Mouse (Mus musculus): ENCODE measurements around the gene Hax1. TPM values are rescaled to one million over a fixed set of nuclear protein-coding genes. Genes with fewer than 3 reads are reported as not detected.
A peak's percentile ranks its signal among the peaks of the same experiment; 100 is the strongest.

The Hax1 gene
- 93.7 and 115 TPM in 2 replicates for polyA plus RNA-seq (2012; rRNA removed)

DNA sequence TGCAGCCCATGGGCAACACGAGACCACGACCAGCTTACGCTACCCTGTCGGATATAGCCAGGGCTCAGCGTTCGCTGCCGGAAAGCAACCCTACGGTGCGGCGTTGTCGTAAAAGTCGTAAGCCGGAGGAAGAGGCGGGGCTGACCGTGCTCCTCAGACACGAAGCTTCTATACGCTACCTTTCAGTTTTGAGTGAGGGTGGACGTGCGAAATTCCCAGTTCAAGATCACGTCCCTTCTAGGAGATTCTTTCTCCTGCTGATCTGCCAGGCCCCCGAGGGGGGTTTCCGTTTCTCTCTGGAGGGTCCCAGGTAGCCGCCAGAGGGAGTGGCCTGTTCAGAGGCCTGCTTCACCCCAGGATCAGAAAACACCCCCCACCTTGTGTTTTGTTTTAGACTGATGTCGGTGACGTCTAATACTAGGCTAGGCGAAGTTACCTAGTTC, at the start of gene Hax1:
TSS of gene Hax1 (minus strand) at position 169 of the 443 bp plus-strand sequence.
- 0 out of 2 replicates have a peak, but pooled peaks have one; percentile 1 for TF ChIP-seq POLR2A (IDR thresholded peaks at IDR 0.05; ENCODE audit: borderline replicate concordance, extremely low read depth, insufficient read depth, insufficient read length, poor library complexity, severe bottlenecking)
- TF ChIP-seq CTCF (IDR thresholded peaks at IDR 0.05; ENCODE audit: borderline replicate concordance, extremely low read depth, insufficient read depth, insufficient read length): peak; percentile 11; the same call in 1 of the 2 replicates
- peak; percentile 99 for DNase-seq (ENCODE audit: low read depth)

DNA sequence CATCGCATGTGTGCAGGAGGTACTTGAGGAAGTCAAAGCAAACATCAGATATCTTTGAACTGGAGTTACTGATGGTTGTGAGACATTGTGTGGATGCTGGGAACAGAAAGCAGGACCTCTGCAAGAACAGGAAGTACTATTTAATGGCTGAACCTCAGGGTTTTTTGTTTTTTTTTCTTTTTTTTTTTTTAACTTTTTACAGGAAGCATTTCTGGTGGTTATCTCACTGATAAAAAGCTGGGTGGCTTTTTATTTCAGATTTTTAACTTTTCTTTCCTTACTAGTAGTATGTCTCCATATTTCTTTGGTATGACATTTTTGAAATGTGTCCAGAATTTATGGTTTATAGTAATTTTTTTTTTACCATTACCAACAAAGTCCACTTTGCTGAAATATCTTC, 37.7 kb upstream of the Hax1 start:
- DNase-seq (ENCODE audit: low read depth): no peak
- TF ChIP-seq POLR2A (IDR thresholded peaks at IDR 0.05; ENCODE audit: borderline replicate concordance, extremely low read depth, insufficient read depth, insufficient read length, poor library complexity, severe bottlenecking) (no peak), CTCF (IDR thresholded peaks at IDR 0.05; ENCODE audit: borderline replicate concordance, extremely low read depth, insufficient read depth, insufficient read length) (no peak)

DNA sequence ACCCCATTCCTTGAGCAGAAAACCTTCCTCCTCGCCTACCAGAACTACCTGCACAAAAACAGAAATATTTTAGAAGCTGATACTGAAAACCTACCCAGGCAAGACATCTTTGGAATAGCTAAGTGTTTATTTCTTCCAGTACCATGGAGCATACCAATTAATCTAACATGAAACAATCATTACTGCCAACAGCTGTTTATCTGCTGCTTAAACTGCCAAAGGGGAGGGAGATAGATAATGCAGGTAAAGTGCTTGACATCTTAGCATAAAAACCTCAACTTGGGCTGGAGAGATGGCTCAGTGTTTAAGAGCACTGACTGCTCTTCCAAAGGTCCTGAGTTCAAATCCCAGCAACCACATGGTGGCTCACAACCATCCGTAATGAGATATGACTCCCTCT, 36.1 kb upstream of the Hax1 start:
- DNase-seq (ENCODE audit: low read depth): no peak
- TF ChIP-seq POLR2A (IDR thresholded peaks at IDR 0.05; ENCODE audit: borderline replicate concordance, extremely low read depth, insufficient read depth, insufficient read length, poor library complexity, severe bottlenecking) (no peak), CTCF (IDR thresholded peaks at IDR 0.05; ENCODE audit: borderline replicate concordance, extremely low read depth, insufficient read depth, insufficient read length) (no peak)

DNA sequence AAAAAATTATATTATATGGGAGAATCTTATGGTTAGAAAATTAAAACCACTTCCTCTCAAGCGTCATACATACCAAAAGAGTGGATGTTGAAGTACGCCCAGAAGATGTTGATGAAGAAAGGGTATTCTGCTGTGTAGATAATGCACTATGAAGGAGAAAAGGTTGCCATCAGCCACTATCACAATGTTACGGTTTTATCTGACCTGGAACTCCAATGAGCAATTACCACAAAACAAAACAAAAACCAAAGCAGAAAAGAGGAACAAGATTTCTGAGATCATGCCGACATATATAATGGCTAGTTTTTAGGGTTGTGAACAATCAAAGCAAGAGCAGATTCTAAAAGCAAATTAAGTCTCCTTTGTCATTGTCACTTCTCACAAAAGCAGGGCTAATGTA, 18.0 kb upstream of the Hax1 start:
- TF ChIP-seq POLR2A (IDR thresholded peaks at IDR 0.05; ENCODE audit: borderline replicate concordance, extremely low read depth, insufficient read depth, insufficient read length, poor library complexity, severe bottlenecking): no peak
- no peak for TF ChIP-seq CTCF (IDR thresholded peaks at IDR 0.05; ENCODE audit: borderline replicate concordance, extremely low read depth, insufficient read depth, insufficient read length)
- no peak for DNase-seq (ENCODE audit: low read depth)

- DNase-seq (ENCODE audit: low read depth): no peak
- TF ChIP-seq POLR2A (IDR thresholded peaks at IDR 0.05; ENCODE audit: borderline replicate concordance, extremely low read depth, insufficient read depth, insufficient read length, poor library complexity, severe bottlenecking): no peak
These were observed 11.7 kb upstream of the Hax1 start for GRCm38 (mm10) chr3:90010291-90010690.

GRCm38 (mm10) chr3:90004091-90004796, 5.7 kb upstream of the Hax1 start:
- TF ChIP-seq POLR2A (IDR thresholded peaks at IDR 0.05; ENCODE audit: borderline replicate concordance, extremely low read depth, insufficient read depth, insufficient read length, poor library complexity, severe bottlenecking) (no peak), CTCF (IDR thresholded peaks at IDR 0.05; ENCODE audit: borderline replicate concordance, extremely low read depth, insufficient read depth, insufficient read length) (no peak)
- DNase-seq (ENCODE audit: low read depth): no peak

DNA sequence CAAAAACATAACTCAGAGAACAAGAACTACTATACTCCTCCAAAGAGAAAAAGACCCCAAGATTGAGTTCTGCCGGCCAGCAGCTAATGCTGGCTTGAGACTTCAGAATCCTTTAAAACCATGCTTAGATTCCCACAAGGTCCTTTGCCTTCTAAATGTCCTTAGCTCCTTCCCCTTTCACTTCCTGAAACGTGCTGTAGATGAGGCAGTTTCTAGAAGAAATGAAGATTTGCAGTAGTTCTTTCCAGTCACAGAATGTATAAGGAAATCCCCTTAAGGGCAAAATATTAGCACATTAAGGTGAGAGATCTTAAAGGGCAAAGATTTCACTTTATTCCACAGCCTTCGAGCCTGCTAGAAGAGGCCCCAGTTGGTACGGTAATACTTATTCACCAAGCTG, 1.2 kb upstream of the Hax1 start:
- TF ChIP-seq CTCF (IDR thresholded peaks at IDR 0.05; ENCODE audit: borderline replicate concordance, extremely low read depth, insufficient read depth, insufficient read length) (no peak), POLR2A (IDR thresholded peaks at IDR 0.05; ENCODE audit: borderline replicate concordance, extremely low read depth, insufficient read depth, insufficient read length, poor library complexity, severe bottlenecking) (no peak)
- peak; percentile 2 for DNase-seq (ENCODE audit: low read depth)

- no peak for DNase-seq (ENCODE audit: low read depth)
- TF ChIP-seq POLR2A (IDR thresholded peaks at IDR 0.05; ENCODE audit: borderline replicate concordance, extremely low read depth, insufficient read depth, insufficient read length, poor library complexity, severe bottlenecking) (no peak), CTCF (IDR thresholded peaks at IDR 0.05; ENCODE audit: borderline replicate concordance, extremely low read depth, insufficient read depth, insufficient read length) (no peak)
These were observed 510 bp upstream of the Hax1 start for GRCm38 (mm10) chr3:89999090-89999489.

DNA sequence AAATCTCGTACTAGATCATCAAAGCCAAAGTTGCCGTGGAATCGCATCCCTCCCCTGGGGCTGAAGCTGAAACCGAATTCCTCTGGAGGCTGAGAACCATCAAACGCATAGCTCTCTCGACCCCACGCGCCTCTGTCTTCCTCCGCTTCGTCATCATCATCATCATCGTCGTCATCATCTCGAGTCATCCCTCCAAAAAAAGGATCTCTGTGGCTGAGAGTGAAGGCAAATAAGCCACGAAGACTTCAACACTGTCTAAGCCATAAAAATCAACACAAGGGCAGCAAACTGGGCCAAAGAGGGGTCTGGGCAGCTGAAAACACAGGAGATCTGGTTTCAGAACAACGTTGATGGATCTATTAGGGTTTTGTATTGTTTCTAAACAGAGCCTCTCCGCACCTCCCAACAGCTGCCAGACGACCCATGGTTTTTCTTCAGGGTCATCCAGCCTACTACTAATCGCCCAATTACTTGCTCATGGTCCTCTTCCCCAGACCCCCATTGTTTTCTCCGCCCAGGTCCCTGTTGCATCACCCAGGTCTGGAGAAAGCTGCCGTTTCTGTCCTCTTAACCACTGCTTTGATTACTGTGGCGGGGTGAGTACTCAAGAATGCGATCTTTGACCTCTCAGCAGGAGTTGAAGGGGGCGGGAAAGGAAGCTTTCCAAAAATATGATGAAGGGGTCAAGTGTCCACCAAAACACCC, 637 bp downstream of the Hax1 start:
- TF ChIP-seq POLR2A (IDR thresholded peaks at IDR 0.05; ENCODE audit: borderline replicate concordance, extremely low read depth, insufficient read depth, insufficient read length, poor library complexity, severe bottlenecking): 0 out of 2 replicates have a peak, but pooled peaks have one; percentile 1
- no peak for TF ChIP-seq CTCF (IDR thresholded peaks at IDR 0.05; ENCODE audit: borderline replicate concordance, extremely low read depth, insufficient read depth, insufficient read length)
- DNase-seq (ENCODE audit: low read depth): no peak

- TF ChIP-seq CTCF (IDR thresholded peaks at IDR 0.05; ENCODE audit: borderline replicate concordance, extremely low read depth, insufficient read depth, insufficient read length) (no peak), POLR2A (IDR thresholded peaks at IDR 0.05; ENCODE audit: borderline replicate concordance, extremely low read depth, insufficient read depth, insufficient read length, poor library complexity, severe bottlenecking) (no peak)
- no peak for DNase-seq (ENCODE audit: low read depth)
These were observed 3.6 kb downstream of the Hax1 start for GRCm38 (mm10) chr3:89994807-89995515.

- no peak for TF ChIP-seq POLR2A (IDR thresholded peaks at IDR 0.05; ENCODE audit: borderline replicate concordance, extremely low read depth, insufficient read depth, insufficient read length, poor library complexity, severe bottlenecking)
- no peak for TF ChIP-seq CTCF (IDR thresholded peaks at IDR 0.05; ENCODE audit: borderline replicate concordance, extremely low read depth, insufficient read depth, insufficient read length)
- no peak for DNase-seq (ENCODE audit: low read depth)
These were observed 10.8 kb downstream of the Hax1 start for GRCm38 (mm10) chr3:89987822-89988221.
